Mouse (Mus musculus) stomach, embryonic 16.5 days (tissue): ENCODE measurements around the gene Arfgef2. TPM values are rescaled to one million over a fixed set of nuclear protein-coding genes. Genes with fewer than 3 reads are reported as not detected.

Experiments used
- ATAC-seq: fragments of 200-750 bp; cut with Nextera tagmentation; 2 replicates; pipeline ENCODE4 v1.8.0; 2017; ENCODE audit warnings: moderate number of reproducible peaks, moderate TSS enrichment; ENCODE audit not compliant: insufficient read depth, low FRiP score
- H3K27ac ChIP-seq: fragments of 300-500 bp; sonication (generic); 2 replicates; pipeline ENCODE4 v1.5.1; 2014; ENCODE audit warnings: low read length
- H3K27me3 ChIP-seq: fragments of 300-500 bp; sonication (generic); 2 replicates; pipeline ENCODE4 v1.6.1; 2014; ENCODE audit warnings: low read length, control low read depth, mixed read lengths; ENCODE audit not compliant: control insufficient read depth, insufficient read depth
- H3K36me3 ChIP-seq: fragments of 300-500 bp; sonication (generic); 2 replicates; pipeline ENCODE4 v1.6.1; 2014; ENCODE audit warnings: low read length; ENCODE audit not compliant: control insufficient read depth, insufficient read depth
- H3K4me1 ChIP-seq: fragments of 300-500 bp; sonication (generic); 2 replicates; pipeline ENCODE4 v1.6.1; 2014; ENCODE audit warnings: low read length, control low read depth, mixed read lengths; ENCODE audit not compliant: control insufficient read depth, insufficient read depth
- H3K4me2 ChIP-seq: fragments of 300-500 bp; sonication (generic); 2 replicates; pipeline ENCODE4 v1.6.1; 2014; ENCODE audit warnings: low read depth, low read length, mixed read lengths
- H3K4me3 ChIP-seq: fragments of 300-500 bp; sonication (generic); replicated peaks from 2 replicates; pipeline ENCODE4 v1.5.1; 2014; ENCODE audit warnings: mild to moderate bottlenecking, low read length
- H3K9ac ChIP-seq: fragments of 300-500 bp; sonication (generic); 2 replicates; pipeline ENCODE4 v1.6.1; 2014; ENCODE audit warnings: low read length
- H3K9me3 ChIP-seq: fragments of 300-500 bp; sonication (generic); replicated peaks from 2 replicates; pipeline ENCODE4 v1.6.1; 2016; ENCODE audit warnings: low read length, control low read depth; ENCODE audit not compliant: control insufficient read depth
- WGBS: fragments of 180-500 bp; shearing (Covaris S2); extraction: QIAGEN DNeasy Blood & Tissue Kit; methylation state at CpG from one replicate; pipeline ENCODE4 v1.1.7; 2014; 5-methylcytosine and 5-hydroxymethylcytosine counted together
- polyA plus RNA-seq: library from polyadenylated mRNA; unstranded; fragments of >200 nt; fragmentation: Nextera tagmentation; extraction: Ambion mirVana; gene quantifications from 2 replicates; pipeline ENCODE4 v1.2.1, GENCODE M21; 2015

The Arfgef2 gene
- polyA plus RNA-seq = 6.1 and 6.5 TPM in 2 replicates

GRCm38 (mm10) chr2:166805250-166806172 lies at the start of gene Arfgef2:
Gene Arfgef2, plus strand, starts transcription at chr2:166805588.
- H3K27ac ChIP-seq = peak within 1 kb of the TSS; percentile 84
- peak within 1 kb of the TSS; percentile 91 for H3K4me3 ChIP-seq
- peaks cover 8% of the 10 kb centered on the region for H3K4me1 ChIP-seq
- H3K4me2 ChIP-seq = peak within 1 kb of the TSS; percentile 61
- peak; percentile 91 for ATAC-seq
- WGBS = under 1% methylated on average over 75 of the region's 76 CpGs
- H3K27me3 ChIP-seq = no peaks in the 10 kb centered on the region
- peak within 1 kb of the TSS; percentile 94 for H3K9ac ChIP-seq
- no peaks in the 10 kb centered on the region for H3K9me3 ChIP-seq
- H3K36me3 ChIP-seq = no peaks in the 10 kb centered on the region

- Histone ChIP-seq H3K27ac (no peak overlapping the region), H3K4me2 (no peak overlapping the region), H3K4me1 (no peaks in the 10 kb centered on the region; the same call in 1 of the 2 replicates), H3K27me3 (no peaks in the 10 kb centered on the region), H3K9me3 (no peaks in the 10 kb centered on the region), H3K36me3 (no peaks in the 10 kb centered on the region), H3K9ac (no peak overlapping the region), H3K4me3 (no peak overlapping the region)
- 19% methylated on average over 3 of the region's 3 CpGs for WGBS
- ATAC-seq = peak; percentile 40; the same call in 1 of the 2 replicates
Measured at GRCm38 (mm10) chr2:166757969-166758368, 47.4 kb upstream of the Arfgef2 start.

DNA sequence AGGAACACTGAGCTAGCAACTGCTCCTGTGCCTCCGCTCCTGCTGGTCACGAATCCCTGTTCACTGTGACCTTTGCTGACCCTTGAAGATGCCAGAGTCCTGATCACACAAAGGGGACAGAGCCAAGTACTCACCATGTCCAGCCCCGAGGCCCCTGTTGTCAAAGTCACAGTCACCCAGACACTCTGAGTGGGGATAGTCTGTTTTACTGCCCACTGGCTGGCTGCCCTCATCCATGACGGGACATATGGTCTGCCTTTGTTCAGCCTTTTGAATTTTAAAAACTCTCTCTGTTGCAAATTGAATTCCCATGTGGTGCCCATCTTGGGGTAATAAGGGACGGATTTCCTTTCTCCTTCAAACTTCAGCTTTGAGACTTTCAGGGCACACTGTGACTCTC lies 41.3 kb upstream of the Arfgef2 start:
- H3K9ac ChIP-seq = no peak overlapping the region
- no peak overlapping the region for H3K4me3 ChIP-seq
- WGBS = 52% methylated on average over 5 of the region's 5 CpGs
- H3K27ac ChIP-seq = no peak overlapping the region
- no peaks in the 10 kb centered on the region for H3K27me3 ChIP-seq
- ATAC-seq = no peak
- H3K36me3 ChIP-seq = no peaks in the 10 kb centered on the region
- H3K9me3 ChIP-seq = no peaks in the 10 kb centered on the region
- no peaks in the 10 kb centered on the region; the same call in 1 of the 2 replicates for H3K4me1 ChIP-seq
- no peak overlapping the region for H3K4me2 ChIP-seq

DNA sequence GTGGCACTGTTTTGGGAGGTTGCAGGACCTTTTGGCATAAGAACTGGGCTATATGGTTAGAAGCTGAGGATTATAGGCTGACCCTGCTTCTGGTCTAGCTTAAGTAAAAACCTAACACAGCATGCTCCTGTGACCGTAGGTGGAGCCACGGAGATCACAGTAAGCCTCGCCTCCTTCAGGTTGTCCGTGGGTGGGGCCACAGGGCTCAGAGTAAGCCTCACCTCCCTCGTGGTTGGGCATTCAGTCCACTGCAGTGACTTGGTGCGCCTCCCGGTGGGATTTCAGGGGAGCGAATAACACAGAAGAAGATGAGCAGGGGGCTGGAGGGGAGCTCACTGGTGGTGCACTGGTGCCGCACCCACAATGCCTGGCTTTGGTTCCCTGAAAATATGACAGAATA lies 37.8 kb upstream of the Arfgef2 start:
- Histone ChIP-seq H3K36me3 (no peaks in the 10 kb centered on the region), H3K9ac (no peak overlapping the region), H3K4me2 (no peak overlapping the region), H3K27me3 (no peaks in the 10 kb centered on the region), H3K27ac (no peak overlapping the region), H3K4me3 (no peak overlapping the region), H3K9me3 (no peaks in the 10 kb centered on the region), H3K4me1 (no peaks in the 10 kb centered on the region)
- no peak for ATAC-seq
- WGBS = 69% methylated on average over 9 of the region's 9 CpGs

DNA sequence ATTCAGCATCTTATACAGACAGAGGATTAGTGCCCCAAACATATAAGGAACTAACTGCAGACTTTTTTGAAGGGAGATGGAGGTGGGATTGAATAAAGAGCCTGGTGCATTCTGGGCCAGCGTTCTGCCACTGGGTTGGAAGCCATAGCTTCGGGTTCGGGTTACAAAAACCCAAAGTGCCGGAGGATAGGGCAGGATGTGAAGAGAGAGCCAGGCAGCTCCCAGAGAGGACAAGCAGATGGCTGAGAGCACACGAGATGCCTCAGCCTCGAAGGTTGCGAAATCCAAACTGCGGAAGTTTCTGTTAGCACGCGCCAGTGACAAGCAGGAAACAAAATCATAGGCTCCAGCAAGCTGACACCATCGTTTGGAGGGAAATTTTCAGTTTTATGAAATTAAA lies 34.0 kb upstream of the Arfgef2 start:
- Histone ChIP-seq H3K4me2 (no peak overlapping the region), H3K27ac (no peak overlapping the region), H3K27me3 (no peaks in the 10 kb centered on the region), H3K9me3 (no peaks in the 10 kb centered on the region), H3K4me3 (no peak overlapping the region), H3K9ac (no peak overlapping the region), H3K36me3 (no peaks in the 10 kb centered on the region), H3K4me1 (no peaks in the 10 kb centered on the region)
- 45% methylated on average over 11 of the region's 11 CpGs for WGBS
- no peak for ATAC-seq

GRCm38 (mm10) chr2:166773587-166773986 lies 31.8 kb upstream of the Arfgef2 start:
- Histone ChIP-seq H3K9me3 (no peaks in the 10 kb centered on the region), H3K36me3 (no peaks in the 10 kb centered on the region), H3K9ac (no peak overlapping the region), H3K4me2 (no peak overlapping the region), H3K4me3 (no peak overlapping the region), H3K4me1 (no peaks in the 10 kb centered on the region), H3K27me3 (no peaks in the 10 kb centered on the region), H3K27ac (no peak overlapping the region)
- ATAC-seq = no peak
- WGBS = 78% methylated on average over 10 of the region's 10 CpGs

DNA sequence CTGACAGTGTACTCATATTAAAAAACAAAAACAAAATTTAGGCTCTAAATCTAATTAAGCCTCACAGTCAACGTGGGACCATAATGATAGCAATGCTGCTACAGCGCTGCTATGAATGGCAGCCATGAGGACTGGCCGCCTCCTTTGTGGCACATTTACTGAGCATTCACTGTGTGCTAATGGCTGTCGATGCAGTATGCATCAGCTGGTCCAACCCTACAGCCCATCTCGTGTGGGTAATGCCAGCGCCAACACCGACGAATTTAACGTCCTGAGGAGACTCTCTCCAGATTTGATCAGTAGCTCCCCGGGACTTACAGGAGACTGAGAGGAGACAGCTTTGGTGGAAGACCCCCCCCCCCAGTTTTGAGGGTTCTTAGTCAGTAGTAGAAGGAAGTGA lies 31.1 kb upstream of the Arfgef2 start:
- ATAC-seq = no peak
- 84% methylated on average over 10 of the region's 10 CpGs for WGBS
- Histone ChIP-seq H3K27me3 (no peaks in the 10 kb centered on the region), H3K4me1 (no peaks in the 10 kb centered on the region), H3K36me3 (no peaks in the 10 kb centered on the region), H3K27ac (no peak overlapping the region), H3K4me2 (no peak overlapping the region), H3K4me3 (no peak overlapping the region), H3K9ac (no peak overlapping the region), H3K9me3 (no peaks in the 10 kb centered on the region)

GRCm38 (mm10) chr2:166775357-166775893 lies 30.0 kb upstream of the Arfgef2 start:
- Histone ChIP-seq H3K27ac (no peak overlapping the region), H3K4me2 (no peak overlapping the region), H3K27me3 (no peaks in the 10 kb centered on the region), H3K4me1 (no peaks in the 10 kb centered on the region), H3K4me3 (no peak overlapping the region), H3K9ac (no peak overlapping the region), H3K36me3 (no peaks in the 10 kb centered on the region), H3K9me3 (no peaks in the 10 kb centered on the region)
- 75% methylated on average over 11 of the region's 11 CpGs for WGBS
- ATAC-seq = no peak

- Histone ChIP-seq H3K36me3 (no peaks in the 10 kb centered on the region), H3K27me3 (no peaks in the 10 kb centered on the region), H3K9me3 (no peaks in the 10 kb centered on the region), H3K27ac (no peak overlapping the region), H3K4me3 (no peak overlapping the region), H3K4me2 (no peak overlapping the region), H3K4me1 (no peaks in the 10 kb centered on the region), H3K9ac (no peak overlapping the region)
- ATAC-seq = no peak
- 40% methylated on average over 1 of the region's 2 CpGs for WGBS
Measured at GRCm38 (mm10) chr2:166776272-166776671, 29.1 kb upstream of the Arfgef2 start.
